Mouse (Mus musculus): ENCODE data around the gene Ugt1a10.
"Not testable (repeated sequence)": the region's sequence is repeated elsewhere in the genome, so short reads cannot be mapped to it uniquely, and the experiment has no call there.

Ugt1a10 gene

GRCm38 (mm10) chr1:88140492-88140891, 85.3 kb downstream of the Ugt1a10 start:
- not testable (repeated sequence) for DNase-seq (ENCODE audit: low spot score)

- peak; percentile 54 for DNase-seq (ENCODE audit: low spot score)
Observed at GRCm38 (mm10) chr1:88143966-88144675, 88.9 kb downstream of the Ugt1a10 start.

- not testable (repeated sequence) for DNase-seq (ENCODE audit: low spot score)
Observed at GRCm38 (mm10) chr1:88145278-88145677, 90.1 kb downstream of the Ugt1a10 start.

DNA sequence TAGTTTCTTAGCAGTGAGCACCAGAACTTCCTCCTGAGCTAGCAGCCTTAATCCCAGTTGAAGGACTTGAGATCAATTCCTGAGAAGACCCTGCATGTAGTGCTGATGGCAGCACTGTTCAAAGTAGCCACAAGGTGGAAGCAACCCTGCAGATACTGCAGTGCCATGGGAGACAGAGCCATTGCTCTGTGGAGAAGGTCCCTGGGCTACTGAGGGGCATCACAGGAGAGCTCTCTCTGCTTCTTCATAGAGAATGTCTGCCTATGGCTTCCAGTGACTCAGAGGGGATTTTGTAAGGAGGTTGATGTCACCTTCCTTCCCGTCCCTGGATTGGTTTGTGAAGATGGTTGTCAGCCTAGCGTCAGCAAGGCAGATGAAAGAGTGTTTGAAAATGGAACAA, 94.9 kb downstream of the Ugt1a10 start:
- DNase-seq (ENCODE audit: low spot score), result not testable (repeated sequence)

GRCm38 (mm10) chr1:88158430-88158829, 103.2 kb downstream of the Ugt1a10 start:
- DNase-seq (ENCODE audit: low spot score), result no peak

DNA sequence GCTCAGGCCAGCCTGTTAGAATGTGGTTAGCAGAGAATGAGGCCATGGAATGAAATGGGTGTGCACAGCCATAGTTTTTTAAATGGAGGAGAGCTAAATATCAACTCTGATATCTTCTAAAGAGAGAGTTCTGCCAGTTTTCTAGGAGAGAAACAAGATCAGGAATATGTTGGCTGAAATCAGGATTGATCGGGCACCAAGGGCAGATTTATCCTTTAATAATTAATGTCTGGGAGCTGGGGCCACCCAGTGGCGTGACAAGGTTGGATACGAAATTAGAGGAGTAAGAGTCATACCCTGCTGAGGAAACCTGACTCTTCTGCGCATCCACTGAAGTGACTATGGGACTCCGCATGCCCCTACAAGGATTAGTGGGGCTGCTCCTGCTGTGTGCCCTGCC, 110.5 kb downstream of the Ugt1a10 start, which contains the start of gene Ugt1a5:
Ugt1a5 (plus strand) TSS at position 302 of the 400 bp plus-strand sequence.
- DNase-seq (ENCODE audit: low spot score), result no peak

GRCm38 (mm10) chr1:88172190-88172589, 117.0 kb downstream of the Ugt1a10 start:
- not testable (repeated sequence) for DNase-seq (ENCODE audit: low spot score)

DNA sequence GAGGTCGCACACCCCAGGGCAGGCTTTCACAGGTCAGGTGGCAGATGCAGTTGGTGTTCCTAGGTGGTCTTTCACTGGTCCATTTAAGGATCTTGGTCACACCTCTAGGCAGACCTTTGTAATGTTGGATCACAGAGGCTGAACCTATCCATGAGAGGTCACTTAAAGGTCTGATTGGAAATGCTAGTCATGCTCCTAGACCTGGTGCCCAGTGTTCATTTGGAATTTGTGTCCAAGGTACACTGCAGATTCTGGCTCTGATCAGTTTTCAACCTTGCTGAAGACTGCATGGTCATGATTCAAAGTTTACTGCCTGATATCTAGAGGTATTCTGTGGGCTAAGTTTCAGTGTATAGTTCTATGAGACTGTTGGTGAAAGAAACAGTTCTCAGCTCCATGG, 124.5 kb downstream of the Ugt1a10 start:
- DNase-seq (ENCODE audit: low spot score), result no peak

DNA sequence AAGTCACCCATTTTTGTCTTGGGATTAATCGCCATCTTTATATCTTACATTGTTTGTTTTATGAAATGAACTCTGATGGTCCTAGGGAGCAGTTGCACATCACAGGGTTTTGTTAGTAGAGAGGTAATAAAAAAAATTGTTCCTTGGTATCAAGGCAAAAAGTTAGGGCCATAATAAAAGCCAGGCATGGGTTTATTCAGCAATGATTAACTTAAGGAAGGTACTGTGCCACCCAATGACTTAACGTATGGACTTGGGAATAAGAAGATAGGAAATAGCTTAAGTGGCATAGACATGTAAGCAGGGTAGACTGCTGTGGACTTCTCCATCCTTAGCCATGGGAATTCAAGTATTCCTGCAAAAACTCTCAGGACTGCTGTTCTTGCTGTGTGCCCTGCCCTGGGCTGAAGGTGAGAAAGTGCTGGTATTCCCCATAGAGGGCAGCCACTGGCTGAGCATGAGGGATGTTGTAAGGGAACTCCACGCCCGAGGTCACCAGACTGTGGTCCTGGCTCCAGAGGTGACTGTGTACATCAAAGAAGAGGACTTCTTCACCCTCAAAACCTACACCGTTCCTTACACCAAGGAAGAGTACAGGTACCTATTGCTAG, 131.2 kb downstream of the Ugt1a10 start:
- DNase-seq (ENCODE audit: low spot score), result no peak

DNA sequence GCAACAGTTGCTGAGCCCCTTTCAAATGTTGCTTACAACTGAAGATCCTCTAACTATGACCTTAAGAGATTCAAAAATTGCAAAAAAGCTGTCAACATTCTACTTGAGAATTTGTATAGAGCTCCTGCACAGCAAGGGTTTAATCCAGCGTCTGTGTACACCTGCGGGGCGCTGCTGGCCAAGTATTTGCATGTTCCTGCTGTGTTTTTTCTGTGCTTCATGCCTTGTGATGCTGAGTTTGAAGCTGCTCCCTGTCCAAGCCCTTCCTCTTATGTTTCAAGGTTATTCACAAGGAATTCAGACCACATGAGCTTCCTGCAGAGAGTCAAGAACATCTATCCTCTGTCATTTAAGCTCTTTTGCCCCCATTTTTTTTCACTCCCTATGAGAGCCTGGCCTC, 136.9 kb downstream of the Ugt1a10 start:
- DNase-seq (ENCODE audit: low spot score), result no peak

GRCm38 (mm10) chr1:88195687-88196086, 140.5 kb downstream of the Ugt1a10 start:
- DNase-seq (ENCODE audit: low spot score), result no peak

DNA sequence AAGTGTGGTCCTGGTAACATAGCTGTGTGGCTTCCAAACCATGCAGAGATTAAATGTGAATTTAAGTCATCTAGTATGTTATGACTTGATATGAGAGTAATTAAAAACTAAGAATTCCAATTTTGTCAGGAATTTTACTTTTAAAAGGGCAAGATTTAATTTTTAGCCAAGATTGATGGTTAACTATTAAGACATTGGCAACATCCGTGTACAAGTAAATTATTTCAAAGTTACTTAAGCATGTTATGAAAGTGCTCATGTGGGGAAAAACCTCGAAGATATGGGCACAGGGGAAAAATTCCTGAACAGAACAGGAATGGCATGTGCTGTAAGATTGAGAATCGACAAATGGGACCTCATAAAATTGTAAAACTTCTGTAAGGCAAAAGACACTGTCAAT, 142.3 kb downstream of the Ugt1a10 start:
- DNase-seq (ENCODE audit: low spot score), result no peak

DNA sequence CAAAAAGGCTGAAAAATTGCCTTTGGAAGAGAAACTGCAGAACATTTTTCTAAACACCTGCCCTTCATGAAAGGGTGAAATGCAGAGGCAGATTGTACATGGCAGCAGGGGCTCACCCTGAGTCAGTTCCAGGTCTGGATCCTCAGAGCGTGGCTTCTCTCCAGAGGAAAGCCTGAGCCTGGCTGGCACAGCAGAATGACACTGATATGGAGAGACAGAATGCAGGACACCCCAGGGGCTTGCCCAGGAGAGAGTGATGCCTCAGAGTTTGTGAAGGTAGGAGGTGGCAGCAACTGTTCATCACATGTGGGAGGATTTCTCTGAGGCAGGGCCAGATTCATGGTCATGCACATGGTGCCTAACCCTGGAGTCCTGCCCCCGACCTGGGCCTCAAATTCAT, 144.8 kb downstream of the Ugt1a10 start:
- no peak for DNase-seq (ENCODE audit: low spot score)

- no peak for DNase-seq (ENCODE audit: low spot score)
Observed at GRCm38 (mm10) chr1:88200456-88200855, 145.3 kb downstream of the Ugt1a10 start, which contains the start of gene Ugt1a2. Gene Ugt1a2, plus strand, starts transcription at chr1:88200601.

GRCm38 (mm10) chr1:88205294-88205922, 150.2 kb downstream of the Ugt1a10 start, which contains the start of gene Dnajb3:
Gene Dnajb3, minus strand, starts transcription at chr1:88205782.
- no peak for DNase-seq (ENCODE audit: low spot score)

GRCm38 (mm10) chr1:88206843-88207479, 151.8 kb downstream of the Ugt1a10 start:
- DNase-seq (ENCODE audit: low spot score), result no peak

DNA sequence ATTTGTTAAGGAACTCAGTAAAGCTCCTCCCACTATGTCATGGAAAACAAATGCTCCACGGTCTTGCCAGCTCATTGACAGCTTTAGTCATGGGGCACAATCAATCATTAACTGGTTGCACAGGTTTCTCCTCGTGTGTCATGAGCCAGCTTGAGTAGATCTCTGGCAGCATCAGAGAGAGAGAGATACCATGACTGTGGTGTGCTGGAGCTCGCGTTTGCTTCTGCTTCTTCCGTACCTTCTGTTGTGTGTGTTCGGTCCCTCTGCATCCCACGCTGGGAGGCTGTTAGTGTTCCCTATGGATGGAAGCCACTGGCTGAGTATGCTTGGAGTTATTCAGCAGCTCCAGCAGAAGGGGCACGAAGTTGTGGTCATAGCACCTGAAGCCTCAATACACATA, 156.6 kb downstream of the Ugt1a10 start, which contains the start of gene Ugt1a1:
Ugt1a1 (plus strand) TSS at position 148 of the 400 bp plus-strand sequence.
- peak; percentile 60 for DNase-seq (ENCODE audit: low spot score)

- no peak for DNase-seq (ENCODE audit: low spot score)
Observed at GRCm38 (mm10) chr1:88212341-88213045, 157.3 kb downstream of the Ugt1a10 start.

DNA sequence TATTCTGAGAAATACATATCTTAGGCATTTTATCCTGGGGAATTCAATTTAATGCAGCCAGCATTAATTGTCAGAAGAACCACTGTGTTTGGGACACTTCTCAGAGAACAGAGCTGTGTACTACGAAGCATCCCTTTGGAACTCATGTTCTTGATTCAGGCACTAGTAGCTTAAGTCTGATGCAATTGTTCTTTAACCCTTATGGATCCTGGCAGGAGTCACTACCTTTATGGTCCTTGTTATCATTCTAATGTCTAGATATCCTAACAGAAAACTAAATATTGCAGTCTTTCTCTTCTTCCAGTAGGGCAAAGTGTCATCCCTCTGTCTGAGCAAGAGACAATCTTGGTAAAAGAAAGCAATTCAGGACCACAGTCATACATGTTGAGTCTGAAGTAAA, 157.9 kb downstream of the Ugt1a10 start:
- no peak for DNase-seq (ENCODE audit: low spot score)

- no peak for DNase-seq (ENCODE audit: low spot score)
Observed at GRCm38 (mm10) chr1:88213766-88214461, 158.7 kb downstream of the Ugt1a10 start.

DNA sequence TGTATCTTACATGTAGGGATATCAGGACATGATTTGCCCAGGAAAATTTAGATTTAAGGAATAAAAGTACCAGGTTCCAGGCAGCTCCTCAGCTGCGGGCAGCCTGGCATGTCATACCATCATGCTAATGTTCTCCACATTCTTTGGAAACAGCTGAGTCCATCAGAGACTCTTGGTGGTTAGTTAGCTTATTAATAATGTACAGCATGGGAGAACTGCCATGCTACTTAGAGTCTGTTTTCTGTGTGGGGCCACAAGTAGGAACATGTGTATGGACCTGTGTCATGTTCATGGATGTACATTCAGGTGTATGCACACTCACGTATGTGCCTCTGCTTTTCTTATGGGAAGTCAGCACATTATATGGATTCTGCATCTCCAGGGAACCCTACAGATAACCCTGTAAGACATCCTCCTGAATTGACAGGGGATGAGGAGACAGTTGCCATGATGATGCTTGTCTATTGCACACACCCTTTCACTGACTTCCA, 159.3 kb downstream of the Ugt1a10 start:
- no peak for DNase-seq (ENCODE audit: low spot score)

All from urinary bladder, postnatal 25 days (tissue).